Mouse (Mus musculus): Measurements from ENCODE around the gene BC049352. TPM values are rescaled to one million over a fixed set of nuclear protein-coding genes. Genes with fewer than 3 reads are reported as not detected.

Gene BC049352
- polyA plus RNA-seq, 1 experiment from 2014 or later = 0.48 TPM

DNA sequence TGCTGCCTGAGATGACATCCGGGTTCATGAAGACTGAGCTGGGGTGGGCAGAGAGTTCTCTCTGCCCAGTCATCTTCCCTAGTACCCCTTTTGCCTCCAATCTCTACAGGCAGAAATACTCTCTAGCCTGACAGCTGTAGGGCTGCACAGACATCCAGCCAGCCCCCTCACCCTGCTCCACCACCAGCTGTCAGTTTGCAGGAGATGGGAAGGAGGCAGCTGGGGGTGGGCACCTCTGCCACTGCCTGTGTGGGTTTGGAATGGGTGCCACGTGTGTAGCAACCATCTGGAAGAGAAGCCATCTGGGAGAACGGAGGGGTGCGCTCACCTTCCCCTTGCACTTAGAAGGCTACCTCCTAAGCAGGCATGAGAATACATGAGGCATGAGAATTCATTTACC lies 3.4 kb downstream of the BC049352 start:
- Histone ChIP-seq H3K4me2 (replicated peaks; ENCODE audit: low read depth) (no peak overlapping the region), H3K4me1 (replicated peaks; ENCODE audit: control insufficient read depth, insufficient read depth, low read length) (peaks cover 11% of the 10 kb centered on the region; the same call in 1 of the 2 replicates), H3K36me3 (ENCODE audit: control insufficient read depth, insufficient read depth) (peaks cover 28% of the 10 kb centered on the region; the same call in 1 of the 2 replicates), H3K27ac (ENCODE audit: low read depth, low read length) (no peak overlapping the region), H3K27me3 (replicated peaks; ENCODE audit: control insufficient read depth, insufficient read depth, low read length) (no peaks in the 10 kb centered on the region), H3K9ac (ENCODE audit: low read depth, low read length) (no peak overlapping the region), H3K9me3 (ENCODE audit: control insufficient read depth) (no peaks in the 10 kb centered on the region), H3K4me3 (ENCODE audit: low read depth, low read length) (no peak overlapping the region)
- ATAC-seq = no peak
- 83% methylated on average over 4 of the region's 4 CpGs for WGBS
- TF ChIP-seq CTCF (IDR thresholded peaks at IDR 0.05; ENCODE audit: low read depth) = no peak

DNA sequence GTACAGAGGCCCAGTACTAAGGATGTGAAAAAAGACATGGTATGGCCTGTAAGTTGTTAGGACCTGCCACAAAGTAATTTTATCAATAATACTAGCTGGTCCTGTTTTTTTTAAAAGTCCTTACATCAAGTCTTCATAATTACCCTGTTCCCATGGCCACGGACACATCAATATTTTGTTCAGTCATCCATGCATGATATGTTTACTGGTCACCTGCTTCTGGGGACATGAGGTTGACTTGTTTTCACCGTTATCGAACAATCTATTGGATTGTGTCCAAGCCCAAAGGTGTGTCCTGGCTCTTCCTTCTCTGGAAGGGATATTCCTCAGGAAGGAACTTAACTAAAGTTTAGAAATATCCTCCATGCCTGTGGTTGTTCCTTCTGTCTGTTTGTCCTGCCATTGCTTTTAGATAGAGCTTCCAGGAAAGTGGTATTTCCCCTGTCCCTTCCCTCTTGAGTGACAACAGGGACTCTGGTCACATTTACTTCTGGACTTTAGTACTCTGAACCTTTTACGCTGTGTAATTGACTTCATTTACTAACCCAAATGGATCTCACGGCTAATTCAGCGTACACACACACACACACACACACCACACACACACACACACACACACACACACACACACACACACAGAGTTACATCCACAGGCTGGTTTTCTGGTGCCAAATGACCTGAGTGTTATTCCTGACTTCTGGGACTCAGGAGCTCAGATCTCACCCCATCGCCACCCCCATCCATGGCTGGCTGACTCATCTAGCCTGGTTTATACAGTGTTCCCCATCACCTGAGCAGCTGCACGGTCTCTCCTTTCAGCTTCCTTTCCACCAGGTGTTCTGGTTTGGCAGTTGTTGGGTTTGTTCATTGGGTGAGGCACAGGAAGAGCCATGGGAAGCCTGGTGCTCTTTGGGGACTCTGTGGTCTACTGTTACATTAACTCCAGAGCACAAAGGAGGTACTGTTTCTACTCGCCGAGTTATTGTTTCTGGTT lies 7.1 kb downstream of the BC049352 start:
- 43% methylated on average over 10 of the region's 10 CpGs for whole genome bisulfite sequencing
- Histone ChIP-seq H3K36me3 (ENCODE audit: control insufficient read depth, insufficient read depth) (peaks cover 19% of the 10 kb centered on the region; the same call in 1 of the 2 replicates), H3K27me3 (replicated peaks; ENCODE audit: control insufficient read depth, insufficient read depth, low read length) (no peaks in the 10 kb centered on the region), H3K4me2 (replicated peaks; ENCODE audit: low read depth) (no peak overlapping the region; the same call in 1 of the 2 replicates), H3K9ac (ENCODE audit: low read depth, low read length) (no peak overlapping the region), H3K9me3 (ENCODE audit: control insufficient read depth) (no peaks in the 10 kb centered on the region), H3K4me1 (replicated peaks; ENCODE audit: control insufficient read depth, insufficient read depth, low read length) (peaks cover 11% of the 10 kb centered on the region; the same call in 1 of the 2 replicates), H3K4me3 (ENCODE audit: low read depth, low read length) (no peak overlapping the region), H3K27ac (ENCODE audit: low read depth, low read length) (peak overlapping the region; percentile 81)
- peak; percentile 82 for ATAC-seq
- TF ChIP-seq CTCF (IDR thresholded peaks at IDR 0.05; ENCODE audit: low read depth) = no peak

DNA sequence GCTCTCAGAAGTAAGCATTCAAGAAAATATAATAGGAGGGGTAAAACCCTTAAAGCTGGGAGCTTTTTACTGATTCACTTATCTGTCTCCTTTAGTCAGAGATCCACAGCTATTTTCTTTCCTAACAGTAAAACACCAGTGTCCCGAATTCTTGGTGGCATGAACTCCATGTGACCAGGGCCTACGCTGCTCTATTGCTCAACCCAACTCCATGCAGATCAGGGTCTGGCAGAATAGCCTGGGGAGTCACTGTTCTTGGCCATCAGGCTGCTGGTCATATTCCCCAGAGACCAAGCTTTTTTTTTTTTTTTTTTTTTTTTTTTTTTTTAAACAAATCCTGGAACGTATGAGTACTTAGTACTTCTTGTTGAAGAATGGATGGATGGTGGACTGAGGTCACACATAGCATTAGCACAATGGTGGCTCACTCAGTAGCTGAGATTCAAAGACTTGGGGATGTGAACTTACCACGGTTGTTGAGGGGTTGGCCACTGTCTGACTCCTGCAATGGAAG lies 7.9 kb downstream of the BC049352 start:
- peak overlapping the region; percentile 73 for H3K27ac ChIP-seq (ENCODE audit: low read depth, low read length)

DNA sequence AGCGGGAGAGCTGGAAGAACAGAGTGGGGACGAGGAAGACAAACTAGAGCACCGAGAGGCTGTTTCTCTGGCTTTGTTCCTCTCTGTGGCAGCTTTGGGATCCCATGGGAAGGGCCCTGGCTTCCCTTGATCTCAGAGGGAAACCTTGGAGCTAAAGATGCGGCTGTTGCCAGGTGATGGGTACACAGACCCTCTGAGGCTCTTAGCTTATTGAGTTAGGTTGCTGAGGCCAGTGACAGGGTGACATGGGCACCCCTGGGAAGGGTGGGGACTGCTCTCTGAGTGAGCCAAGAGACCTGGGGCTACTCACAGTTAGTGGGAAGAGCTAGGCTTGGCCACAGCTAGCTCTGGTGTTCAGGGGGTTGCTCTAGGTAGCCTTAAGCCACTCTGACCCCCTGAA lies 13.7 kb downstream of the BC049352 start:
- no peak overlapping the region for H3K4me3 ChIP-seq (ENCODE audit: low read depth, low read length)
- H3K4me1 ChIP-seq (replicated peaks; ENCODE audit: control insufficient read depth, insufficient read depth, low read length) = peaks cover 8% of the 10 kb centered on the region
- 74% methylated on average over 4 of the region's 4 CpGs for WGBS
- H3K27ac ChIP-seq (ENCODE audit: low read depth, low read length) = no peak overlapping the region
- H3K9ac ChIP-seq (ENCODE audit: low read depth, low read length) = no peak overlapping the region
- no peak for TF ChIP-seq CTCF (IDR thresholded peaks at IDR 0.05; ENCODE audit: low read depth)
- no peaks in the 10 kb centered on the region for H3K9me3 ChIP-seq (ENCODE audit: control insufficient read depth)
- no peak for ATAC-seq
- H3K36me3 ChIP-seq (ENCODE audit: control insufficient read depth, insufficient read depth) = peaks cover 4% of the 10 kb centered on the region; the same call in 1 of the 2 replicates
- no peaks in the 10 kb centered on the region for H3K27me3 ChIP-seq (replicated peaks; ENCODE audit: control insufficient read depth, insufficient read depth, low read length)
- no peak overlapping the region for H3K4me2 ChIP-seq (replicated peaks; ENCODE audit: low read depth)

More for the DNA sequence above, 7.9 kb downstream of the BC049352 start:
- H3K9ac ChIP-seq (ENCODE audit: low read depth, low read length) = no peak overlapping the region
- H3K4me1 ChIP-seq (replicated peaks; ENCODE audit: control insufficient read depth, insufficient read depth, low read length) = peaks cover 11% of the 10 kb centered on the region; the same call in 1 of the 2 replicates
- no peak for TF ChIP-seq CTCF (IDR thresholded peaks at IDR 0.05; ENCODE audit: low read depth)
- H3K4me2 ChIP-seq (replicated peaks; ENCODE audit: low read depth) = no peak overlapping the region
- no peak overlapping the region for H3K4me3 ChIP-seq (ENCODE audit: low read depth, low read length)
- H3K27me3 ChIP-seq (replicated peaks; ENCODE audit: control insufficient read depth, insufficient read depth, low read length) = no peaks in the 10 kb centered on the region
- no peaks in the 10 kb centered on the region for H3K9me3 ChIP-seq (ENCODE audit: control insufficient read depth)
- WGBS = 57% methylated on average over 4 of the region's 4 CpGs
- peak; percentile 11; the same call in 1 of the 2 replicates for ATAC-seq
- peaks cover 12% of the 10 kb centered on the region; the same call in 1 of the 2 replicates for H3K36me3 ChIP-seq (ENCODE audit: control insufficient read depth, insufficient read depth)

DNA sequence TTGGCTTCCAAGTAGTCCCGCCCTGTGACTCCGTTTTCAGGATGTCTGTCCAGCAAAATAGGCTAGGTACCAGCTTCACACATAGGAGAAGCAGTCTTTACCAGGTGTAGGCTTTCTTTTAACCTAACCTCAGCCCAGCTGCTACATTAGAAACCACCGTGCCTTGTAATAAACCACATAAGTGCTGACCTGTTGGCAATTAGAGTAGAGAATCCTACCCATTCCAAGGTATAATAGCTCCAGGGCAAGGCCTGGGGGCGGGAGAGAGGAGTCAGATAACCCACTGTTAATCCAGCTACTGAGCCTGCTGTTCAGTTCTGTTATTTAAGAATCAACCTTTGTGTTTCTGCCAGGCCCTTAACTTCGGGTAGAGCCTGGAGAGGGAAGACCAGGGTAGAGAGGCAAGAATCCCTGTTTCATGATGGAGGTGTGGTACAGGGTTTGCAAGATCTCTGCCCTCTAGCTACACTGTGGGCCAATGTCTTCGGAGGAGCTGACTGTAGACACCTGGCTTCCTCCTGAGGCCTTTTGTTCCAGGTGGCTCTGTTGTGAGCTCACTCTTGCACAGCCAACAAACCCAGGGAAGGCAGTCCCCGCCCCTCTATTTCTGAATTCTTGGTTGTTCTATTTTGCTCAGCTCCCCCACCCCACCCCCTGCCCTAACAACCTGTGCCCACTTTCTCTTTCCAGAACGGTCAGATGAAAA lies 14.5 kb downstream of the BC049352 start:
- H3K9me3 ChIP-seq (ENCODE audit: control insufficient read depth) = no peaks in the 10 kb centered on the region
- no peak overlapping the region for H3K4me3 ChIP-seq (ENCODE audit: low read depth, low read length)
- H3K27ac ChIP-seq (ENCODE audit: low read depth, low read length) = no peak overlapping the region
- H3K4me2 ChIP-seq (replicated peaks; ENCODE audit: low read depth) = no peak overlapping the region
- no peak overlapping the region for H3K9ac ChIP-seq (ENCODE audit: low read depth, low read length)
- peaks cover 8% of the 10 kb centered on the region for H3K4me1 ChIP-seq (replicated peaks; ENCODE audit: control insufficient read depth, insufficient read depth, low read length)
- peaks cover 8% of the 10 kb centered on the region; the same call in 1 of the 2 replicates for H3K36me3 ChIP-seq (ENCODE audit: control insufficient read depth, insufficient read depth)
- no peak for TF ChIP-seq CTCF (IDR thresholded peaks at IDR 0.05; ENCODE audit: low read depth)
- H3K27me3 ChIP-seq (replicated peaks; ENCODE audit: control insufficient read depth, insufficient read depth, low read length) = no peaks in the 10 kb centered on the region
- ATAC-seq = no peak
- 66% methylated on average over 8 of the region's 8 CpGs for WGBS

Measured in intestine, postnatal 0 days (tissue).